ENCODE assay signal across 8 mouse cellular contexts in the genomic region with DNA sequence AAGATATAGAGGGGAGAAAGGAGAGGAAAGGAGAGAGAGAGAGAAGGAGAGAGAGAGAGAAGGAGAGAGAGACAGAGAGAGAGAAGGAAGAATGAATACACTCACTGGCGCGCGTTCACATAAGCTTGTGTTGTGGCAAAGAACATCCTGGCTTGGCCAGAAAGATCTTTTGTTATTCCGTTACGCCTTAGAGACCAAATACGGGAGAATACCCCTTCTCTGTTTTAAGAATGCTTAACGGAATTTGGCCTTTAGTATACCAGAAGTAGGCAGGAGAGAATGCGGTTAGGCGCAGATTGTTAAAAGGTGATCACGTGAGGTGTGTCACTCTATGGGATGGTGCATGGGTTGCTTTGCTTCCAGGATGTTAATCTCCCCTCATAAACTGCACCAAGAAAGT. TPM values are rescaled to one million over a fixed set of nuclear protein-coding genes. Genes with fewer than 3 reads are reported as not detected.
DNase-seq lines count a peak whose midpoint lies in the region; ATAC-seq and TF ChIP-seq lines count a peak whose summit lies in the region.

No protein-coding gene starts in this region.

- no peaks in the 10 kb centered on the region for H3K27me3 ChIP-seq in heart, embryonic 10.5 days (ENCODE audit: insufficient read depth, poor library complexity, severe bottlenecking)
- H3K27me3 ChIP-seq in forebrain, embryonic 11.5 days (ENCODE audit: control insufficient read depth, insufficient read depth, low read length): no peaks in the 10 kb centered on the region
- no peaks in the 10 kb centered on the region for H3K27me3 ChIP-seq in liver, embryonic 14.5 days (ENCODE audit: control insufficient read depth, insufficient read depth, low read length)

- H3K9me3 ChIP-seq in heart, embryonic 10.5 days: no peaks in the 10 kb centered on the region
- H3K9me3 ChIP-seq in forebrain, embryonic 11.5 days (ENCODE audit: control insufficient read depth, low read length): no peaks in the 10 kb centered on the region
- H3K9me3 ChIP-seq in liver, embryonic 14.5 days (ENCODE audit: control insufficient read depth, low read length): no peaks in the 10 kb centered on the region

- H3K4me2 ChIP-seq in forebrain, embryonic 11.5 days (ENCODE audit: low read depth, low read length, severe bottlenecking): peak overlapping the region; percentile 66
- peak overlapping the region; percentile 99 for H3K4me2 ChIP-seq in liver, embryonic 14.5 days (ENCODE audit: low read depth)

- ATAC-seq in forebrain, embryonic 11.5 days (replicated peaks; ENCODE audit: low FRiP score): no peak
- ATAC-seq in liver, embryonic 14.5 days (ENCODE audit: insufficient read depth): no peak

- H3K36me3 ChIP-seq in heart, embryonic 10.5 days: peaks cover 56% of the 10 kb centered on the region
- H3K36me3 ChIP-seq in forebrain, embryonic 11.5 days (ENCODE audit: control insufficient read depth, insufficient read depth, low read length): peaks cover 5% of the 10 kb centered on the region; the same call in 1 of the 2 replicates
- H3K36me3 ChIP-seq in liver, embryonic 14.5 days (replicated peaks; ENCODE audit: control insufficient read depth, insufficient read depth, low read depth): no peaks in the 10 kb centered on the region; the same call in 1 of the 2 replicates

- DNase-seq in heart, embryonic 10.5 days (ENCODE audit: low spot score): no peak
- no peak for DNase-seq in heart, postnatal 25 days (ENCODE audit: low spot score)
- DNase-seq in CD4-positive, CD25-positive, alpha-beta regulatory T cell, adult 2 months (ENCODE audit: low read depth, low spot score): peak; percentile 52
- DNase-seq in forebrain, embryonic 11.5 days (ENCODE audit: low spot score): no peak
- no peak for DNase-seq in liver, embryonic 14.5 days (ENCODE audit: low read depth in 3 of 3, low spot score in 3 of 3)
- DNase-seq in gastrocnemius, postnatal 36 days: no peak
- DNase-seq in spleen, postnatal 36 days (ENCODE audit: low spot score in 2 of 2): no peak
- no peak for DNase-seq in cerebellum, adult 9-10 months

- TF ChIP-seq EP300 in liver, embryonic 14.5 days (IDR thresholded peaks at IDR 0.05; ENCODE audit: low read depth): no peak

- intact Hi-C loops in heart, postnatal 25 days (cut with DNase I): no loop called here
- intact Hi-C loops in gastrocnemius, postnatal 36 days (cut with DNase I): no loop called here

- H3K4me1 ChIP-seq in heart, embryonic 10.5 days: peaks cover 30% of the 10 kb centered on the region
- peaks cover 8% of the 10 kb centered on the region for H3K4me1 ChIP-seq in forebrain, embryonic 11.5 days (replicated peaks; ENCODE audit: control insufficient read depth, insufficient read depth, low read length)
- peaks cover 12 to 14% of the 10 kb centered on the region in 2 experiments for H3K4me1 ChIP-seq in liver, embryonic 14.5 days (replicated peaks; ENCODE audit: control insufficient read depth in 2 of 2, insufficient read depth in 2 of 2, low read length in 1 of 2)

- 15% methylated on average over 10 of the region's 10 CpGs for WGBS in heart, embryonic 10.5 days
- WGBS in forebrain, embryonic 11.5 days: 11% methylated on average over 10 of the region's 10 CpGs
- 22% methylated on average over 10 of the region's 10 CpGs for WGBS in liver, embryonic 14.5 days (ENCODE audit: insufficient replicate concordance)

- no peak for TF ChIP-seq CTCF in liver, embryonic 14.5 days (IDR thresholded peaks at IDR 0.05; ENCODE audit: low read depth)

- peak overlapping the region; percentile 94 for H3K9ac ChIP-seq in forebrain, embryonic 11.5 days (ENCODE audit: low read length)
- H3K9ac ChIP-seq in liver, embryonic 14.5 days (replicated peaks): peak overlapping the region; percentile 96

- peak overlapping the region; percentile 98 for H3K27ac ChIP-seq in heart, embryonic 10.5 days
- no peak overlapping the region for H3K27ac ChIP-seq in forebrain, embryonic 11.5 days (ENCODE audit: low read depth, low read length)
- no peak overlapping the region for H3K27ac ChIP-seq in liver, embryonic 14.5 days

- peak overlapping the region; percentile 100 for H3K4me3 ChIP-seq in heart, embryonic 10.5 days
- peak overlapping the region; percentile 98 for H3K4me3 ChIP-seq in forebrain, embryonic 11.5 days (ENCODE audit: low read depth, low read length)
- peak overlapping the region; percentile 75 to 98 for H3K4me3 ChIP-seq in liver, embryonic 14.5 days (ENCODE audit: insufficient read depth in 1 of 2, low read depth in 2 of 2, low read length in 2 of 2)

RNA-seq across cellular contexts. Expression of a gene that starts 0.9 kb away (rescaled TPM):
- 25.9 and 33.1 TPM in 2 replicates for polyA plus RNA-seq in heart, embryonic 10.5 days (2016; fragmentation: Nextera tagmentation; extraction: Ambion mirVana)
- total RNA-seq in heart, postnatal 25 days (2021): 10 to 100 TPM; 46.6 to 47.6 TPM
- 31.7 and 37.3 TPM in 2 replicates for polyA plus RNA-seq in forebrain, embryonic 11.5 days (2014; fragmentation: Nextera tagmentation; extraction: Ambion mirVana)
- 16.8 and 20.8 TPM in 2 replicates for polyA plus RNA-seq in liver, embryonic 14.5 days (2012; rRNA removed)
- polyA plus RNA-seq in liver, embryonic 14.5 days (2014; fragmentation: Nextera tagmentation; extraction: Ambion mirVana): 3.1 and 4.0 TPM in 2 replicates
- total RNA-seq in gastrocnemius, postnatal 36 days (2021): 10 to 100 TPM; 28.5 to 30.6 TPM

RNA-seq across cellular contexts. Expression of a gene that starts 5.4 kb away (rescaled TPM):
- polyA plus RNA-seq in heart, embryonic 10.5 days (2016; fragmentation: Nextera tagmentation; extraction: Ambion mirVana): 224 and 232 TPM in 2 replicates
- 100 to 1,000 TPM; 120 to 126 TPM for total RNA-seq in heart, postnatal 25 days (2021)
- 236 and 256 TPM in 2 replicates for polyA plus RNA-seq in forebrain, embryonic 11.5 days (2014; fragmentation: Nextera tagmentation; extraction: Ambion mirVana)
- polyA plus RNA-seq in liver, embryonic 14.5 days (2012; rRNA removed): 49.6 and 58.8 TPM in 2 replicates
- 127 and 138 TPM in 2 replicates for polyA plus RNA-seq in liver, embryonic 14.5 days (2014; fragmentation: Nextera tagmentation; extraction: Ambion mirVana)
- total RNA-seq in gastrocnemius, postnatal 36 days (2021): 100 to 1,000 TPM in 1 of 2 experiments, 10 to 100 TPM in 1; 99.9 to 110 TPM

RNA-seq across cellular contexts. Expression of a gene that starts 13.5 kb away (rescaled TPM):
- 18.4 and 19.5 TPM in 2 replicates for polyA plus RNA-seq in heart, embryonic 10.5 days (2016; fragmentation: Nextera tagmentation; extraction: Ambion mirVana)
- total RNA-seq in heart, postnatal 25 days (2021): 1 to 10 TPM; 6.0 to 7.4 TPM
- polyA plus RNA-seq in forebrain, embryonic 11.5 days (2014; fragmentation: Nextera tagmentation; extraction: Ambion mirVana): 19.3 and 20.1 TPM in 2 replicates
- 2.8 and 3.3 TPM in 2 replicates for polyA plus RNA-seq in liver, embryonic 14.5 days (2012; rRNA removed)
- 4.3 and 5.7 TPM in 2 replicates for polyA plus RNA-seq in liver, embryonic 14.5 days (2014; fragmentation: Nextera tagmentation; extraction: Ambion mirVana)
- 1 to 10 TPM; 2.5 to 2.7 TPM for total RNA-seq in gastrocnemius, postnatal 36 days (2021)

RNA-seq across cellular contexts. Expression of a gene that starts 26.1 kb away (rescaled TPM):
- 17.5 and 19.7 TPM in 2 replicates for polyA plus RNA-seq in heart, embryonic 10.5 days (2016; fragmentation: Nextera tagmentation; extraction: Ambion mirVana)
- total RNA-seq in heart, postnatal 25 days (2021): 10 to 100 TPM; 10.0 to 12.6 TPM
- polyA plus RNA-seq in forebrain, embryonic 11.5 days (2014; fragmentation: Nextera tagmentation; extraction: Ambion mirVana): 25.7 and 32.5 TPM in 2 replicates
- 22.8 and 22.9 TPM in 2 replicates for polyA plus RNA-seq in liver, embryonic 14.5 days (2012; rRNA removed)
- polyA plus RNA-seq in liver, embryonic 14.5 days (2014; fragmentation: Nextera tagmentation; extraction: Ambion mirVana): 13.2 and 15.9 TPM in 2 replicates
- total RNA-seq in gastrocnemius, postnatal 36 days (2021): 1 to 10 TPM; 4.9 to 7.3 TPM

RNA-seq across cellular contexts. Expression of a gene that starts 34.1 kb away (rescaled TPM):
- 101 and 113 TPM in 2 replicates for polyA plus RNA-seq in heart, embryonic 10.5 days (2016; fragmentation: Nextera tagmentation; extraction: Ambion mirVana)
- 100 to 1,000 TPM in 1 of 2 experiments, 10 to 100 TPM in 1; 96.8 to 107 TPM for total RNA-seq in heart, postnatal 25 days (2021)
- 94.5 and 98.1 TPM in 2 replicates for polyA plus RNA-seq in forebrain, embryonic 11.5 days (2014; fragmentation: Nextera tagmentation; extraction: Ambion mirVana)
- 36.4 and 37.1 TPM in 2 replicates for polyA plus RNA-seq in liver, embryonic 14.5 days (2012; rRNA removed)
- 28.4 and 33.8 TPM in 2 replicates for polyA plus RNA-seq in liver, embryonic 14.5 days (2014; fragmentation: Nextera tagmentation; extraction: Ambion mirVana)
- 10 to 100 TPM; 71.5 to 73.6 TPM for total RNA-seq in gastrocnemius, postnatal 36 days (2021)
